Mouse (Mus musculus): Measurements from ENCODE around the gene Clec10a.

Clec10a gene

GRCm38 (mm10) chr11:70219873-70220272, 63.9 kb downstream of the Clec10a start:
- DNase-seq: no peak

- no peak for DNase-seq
These were observed 64.3 kb downstream of the Clec10a start for GRCm38 (mm10) chr11:70220323-70220722.

Measured in lung, postnatal 14 days (tissue).